Mouse (Mus musculus) adrenal gland, postnatal 25 days (tissue): Measurements from ENCODE around the gene Fndc11. TPM values are rescaled to one million over a fixed set of nuclear protein-coding genes. Genes with fewer than 3 reads are reported as not detected.
"Not testable (repeated sequence)": the region's sequence is repeated elsewhere in the genome, so short reads cannot be mapped to it uniquely, and the experiment has no call there.

Source experiments
- DNase-seq: peaks from one replicate; pipeline ENCODE4 v3.0.0; 2021; ENCODE audit warnings: mixed read lengths
- long read RNA-seq: library from polyadenylated mRNA; stranded (forward); transcript quantifications from one replicate; pipeline ENCODE4 v2.0.0, GENCODE M21; 2021
- total RNA-seq: library from RNA; stranded (reverse); gene quantifications from 2 replicates; pipeline ENCODE4 v1.2.3, GENCODE M21; 2021

Gene Fndc11
- 0.43 and 0.67 TPM in 2 replicates for total RNA-seq
- long read RNA-seq: 0 reads

- DNase-seq: peak; percentile 71
Observed at GRCm38 (mm10) chr2:181219538-181220216, at the start of gene Fndc11. TSS of gene Fndc11 (plus strand) at chr2:181220013.

- no peak for DNase-seq
Observed at GRCm38 (mm10) chr2:181174646-181175045, 45.2 kb upstream of the Fndc11 start.

- no peak for DNase-seq
Observed at GRCm38 (mm10) chr2:181178015-181178414, 41.8 kb upstream of the Fndc11 start.

GRCm38 (mm10) chr2:181178471-181178870 is 41.3 kb upstream of the Fndc11 start:
- no peak for DNase-seq

GRCm38 (mm10) chr2:181180898-181181297 is 38.9 kb upstream of the Fndc11 start:
- no peak for DNase-seq

GRCm38 (mm10) chr2:181186635-181187034 is 33.2 kb upstream of the Fndc11 start:
- peak; percentile 81 for DNase-seq

- peak; percentile 92 for DNase-seq
Observed at GRCm38 (mm10) chr2:181187121-181188000, 32.5 kb upstream of the Fndc11 start, which contains the start of gene Ppdpf. TSS of gene Ppdpf (plus strand) at chr2:181187247.

GRCm38 (mm10) chr2:181188681-181189080 is 31.1 kb upstream of the Fndc11 start:
- DNase-seq: no peak

- DNase-seq: no peak
Observed at GRCm38 (mm10) chr2:181189321-181189720, 30.5 kb upstream of the Fndc11 start.

GRCm38 (mm10) chr2:181191385-181191784 is 28.4 kb upstream of the Fndc11 start:
- DNase-seq: not testable (repeated sequence)

GRCm38 (mm10) chr2:181191936-181192335 is 27.9 kb upstream of the Fndc11 start:
- no peak for DNase-seq

GRCm38 (mm10) chr2:181193044-181193443 is 26.8 kb upstream of the Fndc11 start:
- no peak for DNase-seq

GRCm38 (mm10) chr2:181196628-181197300 is 23.0 kb upstream of the Fndc11 start:
- no peak for DNase-seq

- DNase-seq: no peak
Observed at GRCm38 (mm10) chr2:181201606-181202005, 18.2 kb upstream of the Fndc11 start.

GRCm38 (mm10) chr2:181202422-181202821 is 17.4 kb upstream of the Fndc11 start, which contains the start of gene Ptk6:
TSS of gene Ptk6 (minus strand) at chr2:181202789.
- DNase-seq: no peak

- DNase-seq: no peak
Observed at GRCm38 (mm10) chr2:181202886-181203285, 16.9 kb upstream of the Fndc11 start.

- no peak for DNase-seq
Observed at GRCm38 (mm10) chr2:181205678-181206077, 14.1 kb upstream of the Fndc11 start.

GRCm38 (mm10) chr2:181206118-181206517 is 13.7 kb upstream of the Fndc11 start:
- DNase-seq: no peak

GRCm38 (mm10) chr2:181212389-181213020 is 7.3 kb upstream of the Fndc11 start:
- DNase-seq: peak; percentile 14

- DNase-seq: peak; percentile 48
Observed at GRCm38 (mm10) chr2:181213021-181213445, 6.8 kb upstream of the Fndc11 start, which contains the start of gene Srms. TSS of gene Srms (minus strand) at chr2:181213185.

- no peak for DNase-seq
Observed at GRCm38 (mm10) chr2:181216037-181216436, 3.8 kb upstream of the Fndc11 start.
